Mouse (Mus musculus): ENCODE data around the gene Bcas3.

DNA sequence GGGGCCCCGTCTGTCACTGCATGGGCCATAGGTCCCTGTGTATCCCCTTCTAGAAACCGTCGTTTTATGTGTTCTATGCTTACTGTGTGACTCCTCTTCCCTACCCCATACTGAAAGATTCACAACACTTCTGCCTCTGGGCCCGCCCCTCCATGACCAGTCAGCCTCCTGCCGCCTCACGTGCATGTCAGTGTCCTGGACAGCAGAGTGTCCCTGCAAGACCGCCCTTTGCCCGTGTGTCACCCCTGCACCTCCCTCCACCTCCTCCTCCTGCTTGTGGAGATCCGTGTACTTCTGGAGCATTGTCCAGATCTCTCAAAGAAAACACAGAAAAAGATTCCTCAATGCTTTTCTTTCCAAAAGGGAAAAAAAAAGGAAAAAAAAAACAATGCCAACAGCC is 468.7 kb downstream of the Bcas3 start:
- no peak for TF ChIP-seq POLR2A (IDR thresholded peaks at IDR 0.05; ENCODE audit: low read depth, low read length)
- no peak for TF ChIP-seq CTCF (IDR thresholded peaks at IDR 0.05; ENCODE audit: extremely low read depth, insufficient read depth, insufficient read length, insufficient replicate concordance)
